Mouse (Mus musculus): Measurements from ENCODE around the gene Tspan32.

Gene Tspan32

GRCm38 (mm10) chr7:143004727-143005343 lies at the start of gene Tspan32:
Gene Tspan32, plus strand, starts transcription at chr7:143005046.
- DNase-seq (ENCODE audit: low read depth, low spot score), result peak; percentile 88

GRCm38 (mm10) chr7:142956018-142956417 lies 48.8 kb upstream of the Tspan32 start:
- no peak for DNase-seq (ENCODE audit: low read depth, low spot score)

- DNase-seq (ENCODE audit: low read depth, low spot score), result no peak
These were observed 46.0 kb upstream of the Tspan32 start for GRCm38 (mm10) chr7:142958817-142959216.

GRCm38 (mm10) chr7:142959752-142960151 lies 45.1 kb upstream of the Tspan32 start:
- DNase-seq (ENCODE audit: low read depth, low spot score), result no peak

- DNase-seq (ENCODE audit: low read depth, low spot score), result peak; percentile 37
These were observed 37.4 kb upstream of the Tspan32 start for GRCm38 (mm10) chr7:142967414-142967883.

GRCm38 (mm10) chr7:142967884-142968808 lies 36.7 kb upstream of the Tspan32 start:
- DNase-seq (ENCODE audit: low read depth, low spot score), result peak; percentile 59

GRCm38 (mm10) chr7:142968809-142969511 lies 35.9 kb upstream of the Tspan32 start, which contains the start of gene Ascl2:
Gene Ascl2, minus strand, starts transcription at chr7:142969264.
- peak; percentile 12 for DNase-seq (ENCODE audit: low read depth, low spot score)

GRCm38 (mm10) chr7:142981908-142982307 lies 22.9 kb upstream of the Tspan32 start:
- DNase-seq (ENCODE audit: low read depth, low spot score), result no peak

- no peak for DNase-seq (ENCODE audit: low read depth, low spot score)
These were observed 19.7 kb upstream of the Tspan32 start for GRCm38 (mm10) chr7:142985146-142985545.

GRCm38 (mm10) chr7:142987718-142988117 lies 17.1 kb upstream of the Tspan32 start:
- DNase-seq (ENCODE audit: low read depth, low spot score), result no peak

GRCm38 (mm10) chr7:142995004-142995403 lies 9.8 kb upstream of the Tspan32 start:
- peak; percentile 71 for DNase-seq (ENCODE audit: low read depth, low spot score)

GRCm38 (mm10) chr7:142995630-142996338 lies 9.1 kb upstream of the Tspan32 start:
- no peak for DNase-seq (ENCODE audit: low read depth, low spot score)

- no peak for DNase-seq (ENCODE audit: low read depth, low spot score)
These were observed 7.8 kb upstream of the Tspan32 start for GRCm38 (mm10) chr7:142996998-142997397.

- DNase-seq (ENCODE audit: low read depth, low spot score), result no peak
These were observed 7.3 kb upstream of the Tspan32 start for GRCm38 (mm10) chr7:142997403-142998150.

GRCm38 (mm10) chr7:143002679-143003078 lies 2.2 kb upstream of the Tspan32 start:
- peak; percentile 39 for DNase-seq (ENCODE audit: low read depth, low spot score)

- peak; percentile 87 for DNase-seq (ENCODE audit: low read depth, low spot score)
These were observed 674 bp downstream of the Tspan32 start for GRCm38 (mm10) chr7:143005344-143006096.

GRCm38 (mm10) chr7:143006097-143006755 lies 1.4 kb downstream of the Tspan32 start:
- peak; percentile 30 for DNase-seq (ENCODE audit: low read depth, low spot score)

- DNase-seq (ENCODE audit: low read depth, low spot score), result no peak
These were observed 2.1 kb downstream of the Tspan32 start for GRCm38 (mm10) chr7:143006756-143007598.

Data from CD4-positive helper T cell, adult 2 months (primary cell).